Mouse (Mus musculus): Measurements from ENCODE around the gene Dennd5a.

Dennd5a gene

GRCm38 (mm10) chr7:109879158-109879557 is 81.1 kb downstream of the Dennd5a start:
- DNase-seq, result no peak

DNA sequence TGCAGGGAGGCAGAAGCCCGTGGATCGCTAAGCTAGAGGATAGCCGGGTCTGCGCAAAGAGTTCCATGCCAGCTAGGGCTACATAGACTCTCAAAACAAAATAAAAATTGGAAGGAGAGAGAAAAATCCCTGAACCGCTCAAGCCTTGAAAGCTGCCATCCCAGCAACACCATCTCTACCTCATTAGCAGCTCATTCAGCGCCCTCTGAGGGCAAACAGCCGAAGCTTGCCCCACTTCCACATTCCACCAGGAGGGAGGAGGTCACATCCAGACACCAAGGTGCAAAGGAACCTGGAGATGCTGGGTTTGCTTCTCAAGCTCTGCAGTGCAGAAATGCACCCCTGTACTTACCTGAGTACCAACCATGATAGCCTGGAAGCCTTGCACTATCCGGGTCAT is 84.2 kb downstream of the Dennd5a start:
- no peak for DNase-seq

DNA sequence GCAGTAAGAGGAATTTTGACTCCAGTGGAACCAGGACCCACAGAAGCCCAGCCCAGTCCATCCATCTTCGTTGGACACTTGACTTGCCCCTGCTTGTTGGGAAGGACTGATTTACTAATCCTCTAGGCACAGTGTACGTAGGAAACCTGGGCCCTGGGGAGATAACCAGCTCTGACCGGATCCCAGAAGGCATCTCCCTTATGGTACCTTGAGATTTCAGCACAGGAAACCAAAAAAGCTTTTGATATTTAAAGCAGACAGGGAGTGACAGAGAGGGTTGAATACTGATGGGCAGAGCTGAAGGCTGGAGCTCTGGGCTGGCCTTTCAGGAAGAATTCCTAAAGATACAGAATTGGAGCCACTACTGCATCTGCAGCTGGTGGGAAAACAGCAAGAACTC is 84.7 kb downstream of the Dennd5a start:
- no peak for DNase-seq

DNA sequence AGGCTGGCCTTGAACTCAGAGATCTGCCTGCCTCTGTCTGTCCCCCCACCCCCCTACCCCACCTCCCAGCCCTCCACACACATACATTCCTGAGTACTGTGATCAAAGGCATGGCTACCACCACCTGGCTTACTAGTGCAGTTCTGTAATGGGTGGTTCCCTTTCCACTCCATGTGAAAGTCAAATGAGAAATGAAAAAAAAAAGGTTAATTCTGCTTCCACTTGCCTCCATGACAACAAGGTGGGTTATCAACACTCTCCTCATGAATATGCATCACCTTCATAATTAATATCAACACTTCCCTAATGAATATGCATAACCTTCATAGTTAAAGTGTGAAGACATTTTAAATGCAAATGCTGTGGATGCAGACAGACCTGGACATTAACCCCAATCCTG is 85.2 kb downstream of the Dennd5a start:
- no peak for DNase-seq

GRCm38 (mm10) chr7:109873170-109873569 is 87.1 kb downstream of the Dennd5a start:
- no peak for DNase-seq

DNA sequence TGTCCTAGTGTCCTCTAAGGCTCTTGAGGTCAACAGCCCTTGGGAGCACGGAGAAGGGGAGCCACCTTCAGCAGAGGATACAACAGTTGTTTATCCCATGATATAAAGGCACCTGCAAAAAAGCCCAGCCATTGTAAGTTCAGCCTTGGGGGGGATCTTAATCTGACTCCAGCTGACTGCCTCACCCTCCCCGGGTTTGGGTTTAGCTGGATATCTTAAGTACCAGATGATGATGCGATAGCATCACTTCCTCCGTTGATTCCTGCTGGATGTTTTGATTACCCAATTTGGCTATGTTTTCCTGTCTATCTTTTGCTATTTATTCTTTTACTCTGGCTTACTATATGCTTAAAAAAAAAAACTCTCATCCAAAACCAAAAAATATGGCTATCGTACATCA is 89.0 kb downstream of the Dennd5a start:
- DNase-seq, result no peak

DNA sequence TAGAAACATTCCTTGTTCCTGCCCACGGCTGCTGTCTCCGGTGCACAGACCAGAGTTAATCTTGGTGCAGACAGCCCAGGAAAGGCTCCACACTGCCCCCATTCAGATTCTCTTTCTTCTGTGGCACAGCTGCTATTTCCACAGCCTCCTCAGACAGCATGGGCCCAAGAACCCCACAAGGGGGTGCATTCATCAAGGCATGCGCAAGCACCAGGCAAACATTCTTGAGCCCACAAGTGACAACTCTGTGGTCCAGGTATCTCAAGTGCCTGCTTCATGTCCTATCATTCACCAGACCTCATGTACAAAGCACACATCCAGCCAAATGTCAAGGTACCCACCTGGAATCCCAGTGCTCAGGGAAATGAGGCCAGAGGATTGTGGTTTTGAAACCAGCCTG is 91.8 kb downstream of the Dennd5a start:
- DNase-seq, result no peak

GRCm38 (mm10) chr7:109866643-109867042 is 93.6 kb downstream of the Dennd5a start:
- DNase-seq, result no peak

DNA sequence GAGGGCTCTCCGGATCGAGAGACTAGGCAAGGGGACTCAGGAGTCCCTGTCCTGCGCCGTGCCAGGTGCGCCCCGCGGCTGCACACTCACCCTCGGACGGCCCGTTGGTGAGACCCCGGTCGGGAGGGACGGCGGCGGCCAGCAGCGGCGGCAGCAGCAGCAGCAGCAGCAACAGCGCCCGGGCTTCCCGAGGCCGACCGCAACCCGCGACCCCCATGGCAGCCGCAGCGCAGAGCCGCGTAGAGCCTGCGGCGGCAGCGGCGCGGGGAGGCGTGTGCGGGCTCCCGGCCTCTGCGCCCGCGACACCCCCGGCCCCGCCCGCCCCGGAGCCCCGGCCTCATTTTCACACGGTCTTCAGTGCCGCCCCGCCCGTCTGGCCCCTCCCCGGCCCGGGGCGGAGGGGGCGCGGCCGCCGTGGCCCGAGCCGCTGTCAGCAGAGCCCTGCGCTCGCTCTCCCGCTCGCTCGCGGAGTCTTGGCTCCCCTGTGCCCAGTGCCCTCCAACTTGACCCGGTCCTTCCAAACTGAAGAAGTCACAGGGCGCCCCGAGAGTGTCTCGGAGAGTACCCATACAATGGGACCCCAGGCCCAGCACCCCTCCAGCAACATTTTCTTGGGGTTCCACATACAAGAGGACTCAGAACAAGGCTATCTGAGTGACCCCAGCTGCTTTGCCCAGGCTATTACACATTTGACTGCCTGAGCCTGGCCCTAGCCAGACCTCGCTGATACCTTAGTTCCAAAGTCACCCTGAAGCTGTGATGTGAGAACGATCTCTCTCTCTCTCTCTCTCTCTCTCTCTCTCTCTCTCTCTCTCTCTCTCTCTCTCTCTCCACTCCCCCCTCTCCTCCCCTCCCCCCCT is 94.7 kb downstream of the Dennd5a start, which contains the start of gene Scube2:
Scube2 (minus strand) TSS at position 310 of the 860 bp plus-strand sequence.
- no peak for DNase-seq

GRCm38 (mm10) chr7:109863561-109863960 is 96.7 kb downstream of the Dennd5a start:
- no peak for DNase-seq

DNA sequence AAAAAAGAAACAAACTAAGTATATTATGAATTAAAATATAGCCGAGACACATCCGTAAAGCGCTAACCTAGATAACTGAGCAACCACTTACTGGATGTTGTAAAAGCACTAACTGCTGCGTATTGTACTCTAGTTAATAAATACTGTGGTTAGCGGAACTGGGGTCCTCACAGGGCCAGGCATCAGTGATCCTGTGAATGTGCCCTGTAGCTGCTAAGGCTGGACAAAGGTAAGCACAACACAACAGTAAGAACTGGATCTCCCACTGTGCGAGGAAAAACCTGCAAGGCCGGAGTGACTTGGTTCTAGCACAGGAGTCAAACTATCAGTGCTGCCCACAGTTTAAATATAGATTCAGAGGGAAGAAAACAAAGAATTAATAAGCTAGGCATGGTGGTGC is 100.1 kb downstream of the Dennd5a start:
- no peak for DNase-seq

DNA sequence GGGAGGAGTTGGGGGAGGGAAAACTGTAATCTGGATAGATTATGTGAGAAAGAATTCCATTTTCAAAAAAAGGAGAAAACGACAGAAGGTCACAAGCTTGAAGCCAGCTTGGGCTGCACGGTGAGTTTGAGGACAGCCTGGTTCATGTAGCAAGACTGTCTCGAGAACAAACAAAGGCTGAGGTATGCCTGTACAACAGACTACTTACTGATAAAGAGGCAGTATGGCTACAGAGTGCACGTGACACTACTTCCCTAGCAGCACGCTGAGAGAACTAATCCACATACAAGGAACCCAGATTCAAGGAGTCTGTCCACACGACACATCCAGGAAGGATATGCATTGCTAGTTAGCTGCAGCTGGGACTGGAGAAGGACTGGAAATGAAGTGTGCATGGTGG is 100.9 kb downstream of the Dennd5a start:
- no peak for DNase-seq

DNA sequence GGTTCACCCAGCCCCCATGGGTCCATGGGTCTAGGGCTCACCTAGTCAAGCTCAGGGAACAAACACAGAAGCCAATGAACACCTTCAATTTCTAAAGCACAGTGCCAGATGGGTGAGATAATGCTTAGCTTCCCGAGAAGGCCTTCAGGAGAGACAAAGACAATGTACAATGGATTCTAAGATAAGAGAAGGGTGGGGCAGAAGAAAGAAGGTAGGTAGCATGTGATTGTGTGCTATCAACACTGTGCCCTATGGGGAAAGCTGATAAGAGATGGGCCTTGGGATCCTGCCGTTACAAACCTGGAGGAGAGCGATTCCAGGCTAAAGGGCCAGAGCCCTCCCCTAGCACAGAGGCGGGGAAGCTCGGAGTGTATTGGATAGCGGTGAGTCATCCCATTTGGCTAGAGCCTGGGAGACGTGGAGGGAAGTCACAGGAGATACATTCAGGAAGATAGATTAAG is 107.5 kb downstream of the Dennd5a start:
- DNase-seq, result no peak

DNA sequence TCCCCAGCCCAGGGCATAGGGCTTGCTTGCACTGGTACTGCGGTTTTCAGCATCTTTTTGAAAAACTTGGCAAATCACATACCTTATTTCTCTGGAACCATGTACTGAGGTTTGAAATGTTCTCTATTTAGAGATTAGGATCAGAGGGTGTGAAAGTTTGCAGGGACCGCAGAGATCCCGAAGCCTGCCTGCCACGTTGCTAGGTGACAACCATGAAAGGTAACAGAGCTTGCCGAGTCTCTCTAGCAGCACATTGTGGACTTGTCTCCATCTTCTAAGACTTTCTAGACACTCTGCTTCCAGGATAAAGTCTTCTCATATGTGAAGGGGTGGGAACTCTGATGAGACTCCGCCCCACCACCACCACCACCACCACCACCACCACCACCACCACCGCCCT is 108.3 kb downstream of the Dennd5a start:
- no peak for DNase-seq

DNA sequence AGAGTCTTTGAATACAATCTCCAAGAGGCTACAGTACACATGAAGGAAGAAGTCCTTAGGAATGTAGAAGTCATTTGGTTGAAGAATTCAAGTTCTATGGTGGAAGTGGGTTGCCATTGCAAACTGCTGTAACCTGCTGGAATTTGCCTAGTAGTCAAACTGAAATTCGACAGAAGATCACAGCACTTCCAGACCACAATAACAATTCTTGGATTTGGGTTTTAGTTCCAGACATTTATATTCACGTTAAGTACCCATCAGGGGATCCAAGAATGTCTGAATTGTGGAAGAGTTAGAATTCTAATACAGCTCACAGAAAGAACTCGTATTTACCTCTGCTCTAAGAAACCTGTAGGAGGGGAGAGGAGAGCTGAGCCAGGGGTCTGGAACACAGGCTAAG is 109.7 kb downstream of the Dennd5a start:
- DNase-seq, result no peak

- no peak for DNase-seq
Observed at GRCm38 (mm10) chr7:109849750-109850434, 110.4 kb downstream of the Dennd5a start.

GRCm38 (mm10) chr7:109848867-109849733 is 111.2 kb downstream of the Dennd5a start:
- no peak for DNase-seq

DNA sequence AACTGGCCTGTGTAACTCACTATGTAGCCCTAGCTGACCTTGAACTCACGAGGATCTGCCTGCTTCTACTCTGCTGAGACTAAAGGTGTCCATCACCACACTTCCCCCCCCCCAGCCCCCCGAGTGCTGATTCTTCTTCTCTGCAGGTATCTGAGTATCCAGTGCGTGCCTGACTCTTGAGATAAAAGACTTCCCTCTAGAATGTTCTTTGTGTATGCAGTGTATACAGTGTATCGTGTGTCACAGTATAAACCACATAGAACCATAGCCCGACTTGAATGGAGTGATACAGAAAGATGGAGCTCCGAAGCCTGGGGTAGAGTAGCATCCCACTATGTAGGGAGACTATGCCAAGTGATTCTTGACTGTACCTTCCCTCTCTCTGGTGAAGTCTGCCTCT is 116.2 kb downstream of the Dennd5a start:
- DNase-seq, result no peak

Measured in kidney, adult 9 months (tissue).